Mouse (Mus musculus) embryonic facial prominence, embryonic 15.5 days (tissue): Measurements from ENCODE around the gene 9430038I01Rik. TPM values are rescaled to one million over a fixed set of nuclear protein-coding genes. Genes with fewer than 3 reads are reported as not detected.

Experiments used
- ATAC-seq: fragments of 200-750 bp; cut with Nextera tagmentation; 2 replicates; pipeline ENCODE4 v1.8.0; 2017; ENCODE audit warnings: low read depth, moderate TSS enrichment; ENCODE audit not compliant: insufficient number of reproducible peaks, low FRiP score, low TSS enrichment
- H3K27ac ChIP-seq: fragments of 300-500 bp; sonication (generic); replicated peaks from 2 replicates; pipeline ENCODE4 v1.5.1; 2015; ENCODE audit warnings: mild to moderate bottlenecking, inconsistent platforms
- H3K27me3 ChIP-seq: fragments of 300-500 bp; sonication (generic); 2 replicates; pipeline ENCODE4 v1.6.1; 2015; ENCODE audit warnings: inconsistent platforms
- H3K36me3 ChIP-seq: fragments of 300-500 bp; sonication (generic); 2 replicates; pipeline ENCODE4 v1.6.1; 2015; ENCODE audit warnings: mild to moderate bottlenecking, inconsistent platforms
- H3K4me1 ChIP-seq: fragments of 300-500 bp; sonication (generic); 2 replicates; pipeline ENCODE4 v1.6.1; 2015; ENCODE audit warnings: inconsistent platforms
- H3K4me2 ChIP-seq: fragments of 300-500 bp; sonication (generic); replicated peaks from 2 replicates; pipeline ENCODE4 v1.6.1; 2015; ENCODE audit warnings: mild to moderate bottlenecking, inconsistent platforms
- H3K4me3 ChIP-seq: fragments of 300-500 bp; sonication (generic); replicated peaks from 2 replicates; pipeline ENCODE4 v1.5.1; 2015; ENCODE audit warnings: mild to moderate bottlenecking, inconsistent platforms
- H3K9ac ChIP-seq: fragments of 300-500 bp; sonication (generic); 2 replicates; pipeline ENCODE4 v1.6.1; 2015; ENCODE audit warnings: inconsistent platforms
- H3K9me3 ChIP-seq: fragments of 300-500 bp; sonication (generic); replicated peaks from 2 replicates; pipeline ENCODE4 v1.6.1; 2016; ENCODE audit warnings: inconsistent platforms
- WGBS: fragments of 180-500 bp; shearing (Covaris S2); methylation state at CpG from one replicate; pipeline ENCODE4 v1.1.7; 2015; 5-methylcytosine and 5-hydroxymethylcytosine counted together
- polyA plus RNA-seq: library from polyadenylated mRNA; unstranded; fragments of >200 nt; fragmentation: Nextera tagmentation; extraction: Ambion mirVana; gene quantifications from 2 replicates; pipeline ENCODE4 v1.2.1, GENCODE M21; 2015

The 9430038I01Rik gene
- polyA plus RNA-seq, 1 experiment from 2014 or later, result 22.4 TPM

DNA sequence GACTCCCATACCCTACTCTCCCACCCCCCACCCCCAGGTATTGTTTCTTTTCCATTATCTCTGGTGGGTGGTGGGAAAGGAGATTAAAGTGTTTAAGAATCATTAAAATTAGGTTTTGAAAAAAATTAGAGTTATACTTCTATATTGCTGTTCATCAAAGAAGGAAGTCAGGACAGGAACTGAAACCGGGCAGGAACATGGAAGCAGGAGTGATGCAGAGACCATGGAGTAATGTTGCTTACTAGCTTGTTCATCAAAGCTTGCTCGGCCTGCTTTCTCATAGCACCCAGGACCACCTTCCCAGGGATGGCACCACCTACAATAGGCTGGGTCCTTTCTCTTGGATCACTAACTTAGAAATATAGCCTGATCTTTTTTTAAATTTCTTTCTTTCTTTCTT, 10.0 kb upstream of the 9430038I01Rik start:
- WGBS, result 82% methylated on average over 2 of the region's 2 CpGs
- Histone ChIP-seq H3K27ac (no peak overlapping the region), H3K9me3 (no peaks in the 10 kb centered on the region), H3K36me3 (no peaks in the 10 kb centered on the region), H3K4me1 (no peaks in the 10 kb centered on the region), H3K4me3 (no peak overlapping the region), H3K4me2 (no peak overlapping the region), H3K9ac (no peak overlapping the region), H3K27me3 (no peaks in the 10 kb centered on the region)
- no peak for ATAC-seq

DNA sequence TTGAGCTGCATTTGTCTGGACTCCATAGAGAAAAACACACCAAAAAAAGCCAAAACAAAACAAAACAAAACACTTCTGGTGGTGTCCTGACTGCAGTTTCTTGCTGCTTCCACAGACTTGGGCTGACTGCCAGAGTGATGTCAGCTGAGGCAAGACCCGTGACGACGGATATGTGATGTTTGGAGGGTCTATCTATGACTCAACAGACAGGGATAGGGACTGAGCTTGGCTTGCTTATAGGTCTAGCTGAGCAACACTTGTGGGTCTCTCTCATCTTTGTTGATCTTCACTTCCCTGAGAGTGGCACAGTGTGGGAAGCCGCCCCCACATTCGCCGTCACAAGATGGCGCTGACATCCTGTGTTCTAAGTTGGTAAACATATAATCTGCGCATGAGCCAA, 4.1 kb upstream of the 9430038I01Rik start:
- peaks cover 6% of the 10 kb centered on the region; the same call in 1 of the 2 replicates for H3K4me1 ChIP-seq
- H3K9ac ChIP-seq, result no peak overlapping the region
- H3K4me3 ChIP-seq, result no peak overlapping the region
- H3K4me2 ChIP-seq, result no peak overlapping the region
- H3K9me3 ChIP-seq, result no peaks in the 10 kb centered on the region
- H3K27me3 ChIP-seq, result no peaks in the 10 kb centered on the region
- no peaks in the 10 kb centered on the region for H3K36me3 ChIP-seq
- ATAC-seq, result no peak
- no peak overlapping the region for H3K27ac ChIP-seq
- WGBS, result 84% methylated on average over 8 of the region's 8 CpGs

DNA sequence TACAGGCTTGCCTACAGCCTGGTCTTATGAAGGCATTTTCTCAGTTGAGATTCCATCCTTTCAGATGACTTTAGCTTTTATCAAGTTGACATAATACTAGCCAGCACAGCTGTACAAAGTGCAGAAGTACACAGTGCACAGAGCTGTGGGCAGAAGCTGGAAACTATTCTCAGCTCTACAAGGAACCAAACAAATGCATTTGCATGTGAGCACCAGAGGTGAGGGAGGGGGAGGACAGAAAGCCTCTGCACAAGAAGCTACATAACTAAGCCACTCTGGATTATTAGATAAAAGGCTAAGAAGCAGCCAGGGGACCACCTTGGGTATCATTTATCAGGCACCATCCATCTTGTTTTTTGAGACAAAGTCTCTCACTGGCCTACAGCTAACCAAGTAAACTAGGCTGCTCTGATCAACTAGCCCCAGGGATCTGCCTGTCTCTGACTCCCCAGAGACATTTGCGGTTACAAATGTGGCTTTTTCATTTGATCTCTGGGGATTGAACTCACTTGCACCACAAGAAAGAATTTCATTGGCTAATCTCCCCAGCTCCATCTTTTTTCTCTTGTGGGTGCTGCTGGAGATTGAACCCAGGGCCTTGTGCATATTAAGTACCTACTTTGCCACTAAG, 3.0 kb downstream of the 9430038I01Rik start:
- Histone ChIP-seq H3K36me3 (no peaks in the 10 kb centered on the region), H3K27me3 (no peaks in the 10 kb centered on the region), H3K4me1 (peaks cover 6% of the 10 kb centered on the region; the same call in 1 of the 2 replicates), H3K27ac (no peak overlapping the region), H3K9me3 (no peaks in the 10 kb centered on the region), H3K4me2 (no peak overlapping the region), H3K4me3 (no peak overlapping the region), H3K9ac (no peak overlapping the region)
- WGBS, result 82% methylated on average over 1 of the region's 1 CpGs
- no peak for ATAC-seq

DNA sequence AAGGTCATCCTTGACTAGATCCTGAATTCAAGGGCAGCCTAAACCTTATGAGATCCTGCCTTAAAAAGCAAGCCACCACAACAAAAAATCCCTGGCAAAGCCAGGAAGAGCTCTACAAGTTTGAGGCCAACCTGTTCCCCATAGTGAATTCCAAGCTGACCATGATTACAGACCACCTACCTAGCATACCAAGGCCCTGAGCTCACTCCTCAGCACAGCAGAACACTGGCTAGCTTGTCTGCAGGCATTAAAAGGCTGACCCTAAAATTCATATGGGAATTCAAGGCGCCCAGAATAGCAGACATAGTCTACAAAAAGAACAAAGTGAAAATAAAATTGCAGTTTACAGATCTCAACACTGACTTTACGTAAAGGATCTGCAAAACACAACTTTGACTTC, 6.4 kb downstream of the 9430038I01Rik start:
- no peaks in the 10 kb centered on the region for H3K4me1 ChIP-seq
- H3K27ac ChIP-seq, result no peak overlapping the region
- no peak overlapping the region for H3K4me2 ChIP-seq
- no peaks in the 10 kb centered on the region for H3K9me3 ChIP-seq
- no peak for ATAC-seq
- no peaks in the 10 kb centered on the region for H3K27me3 ChIP-seq
- 79% methylated on average over 2 of the region's 2 CpGs for WGBS
- H3K9ac ChIP-seq, result no peak overlapping the region
- no peaks in the 10 kb centered on the region for H3K36me3 ChIP-seq
- H3K4me3 ChIP-seq, result no peak overlapping the region

DNA sequence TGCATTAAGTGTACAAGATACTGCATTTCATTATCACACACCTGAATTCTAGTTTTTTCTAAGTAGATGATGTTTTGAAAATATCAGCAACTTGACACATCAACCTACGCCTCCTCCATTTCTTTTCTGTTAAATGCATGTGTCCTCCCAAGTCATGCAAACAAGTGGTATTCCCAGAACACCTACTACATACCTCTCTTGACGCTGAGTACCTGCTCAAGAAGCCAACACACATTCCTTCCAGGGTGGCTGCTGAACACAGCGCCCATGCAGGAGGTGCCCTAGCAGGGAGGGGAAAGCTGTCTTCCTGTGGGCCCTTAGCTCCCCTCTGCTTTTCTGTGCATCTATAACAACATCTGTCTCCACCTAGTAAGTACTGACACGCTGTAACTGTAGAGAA, 11.6 kb downstream of the 9430038I01Rik start:
- no peak for ATAC-seq
- Histone ChIP-seq H3K4me3 (no peak overlapping the region), H3K27ac (no peak overlapping the region), H3K27me3 (no peaks in the 10 kb centered on the region), H3K36me3 (no peaks in the 10 kb centered on the region), H3K9me3 (no peaks in the 10 kb centered on the region), H3K4me2 (no peak overlapping the region), H3K4me1 (no peaks in the 10 kb centered on the region), H3K9ac (no peak overlapping the region)
- WGBS, result 84% methylated on average over 4 of the region's 4 CpGs

DNA sequence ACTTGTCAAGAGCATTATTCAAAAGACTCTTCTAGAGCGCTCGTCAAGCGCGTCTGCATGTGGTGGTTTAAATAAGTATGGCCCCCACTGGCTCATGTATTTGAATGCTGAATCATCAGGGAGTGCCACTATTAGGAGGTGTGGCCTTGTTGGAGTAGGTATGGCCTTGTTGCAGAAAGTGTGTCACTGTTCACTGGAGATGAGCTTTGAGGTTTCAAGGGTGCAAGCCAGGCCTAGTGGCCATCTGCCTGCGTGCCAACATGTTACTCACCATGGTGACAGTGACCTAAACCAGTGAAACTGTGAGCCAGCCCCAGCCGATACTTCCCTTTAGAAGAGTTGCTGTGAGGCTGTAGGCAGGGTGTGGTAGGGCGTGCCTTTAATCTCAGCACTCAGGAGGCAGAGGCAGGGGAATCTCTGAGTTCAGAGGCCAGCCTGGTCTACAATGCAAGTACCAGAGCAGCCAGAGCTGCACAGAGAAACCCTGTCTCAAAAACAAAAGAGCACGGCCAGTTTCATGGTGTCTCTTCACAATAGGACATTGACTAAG, 13.1 kb downstream of the 9430038I01Rik start:
- ATAC-seq, result no peak
- WGBS, result 96% methylated on average over 8 of the region's 8 CpGs
- H3K9me3 ChIP-seq, result no peaks in the 10 kb centered on the region
- H3K4me1 ChIP-seq, result no peaks in the 10 kb centered on the region
- no peak overlapping the region for H3K4me3 ChIP-seq
- H3K27me3 ChIP-seq, result no peaks in the 10 kb centered on the region
- no peak overlapping the region for H3K27ac ChIP-seq
- no peak overlapping the region for H3K9ac ChIP-seq
- no peaks in the 10 kb centered on the region for H3K36me3 ChIP-seq
- no peak overlapping the region for H3K4me2 ChIP-seq

DNA sequence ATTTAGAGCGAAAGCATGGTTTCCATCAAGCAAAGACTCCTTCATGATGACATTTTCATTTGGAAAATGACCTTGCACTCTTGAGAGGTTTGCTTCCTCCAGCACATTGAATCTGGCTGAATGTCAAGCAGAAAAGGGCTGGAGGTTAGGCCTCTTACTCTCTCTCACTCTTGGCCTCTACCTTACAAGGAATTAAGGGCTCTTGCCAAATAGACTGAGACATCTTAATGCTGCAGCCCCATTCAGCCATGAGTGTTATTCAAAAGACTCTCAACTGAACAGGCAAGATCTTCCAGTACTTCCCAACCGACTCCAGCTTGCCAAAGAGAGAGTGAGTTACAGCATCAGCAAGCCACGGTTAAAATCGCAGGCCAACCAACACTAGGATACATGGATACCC, 15.1 kb downstream of the 9430038I01Rik start:
- H3K27ac ChIP-seq, result no peak overlapping the region
- no peak overlapping the region for H3K4me3 ChIP-seq
- no peak for ATAC-seq
- no peak overlapping the region for H3K4me2 ChIP-seq
- no peaks in the 10 kb centered on the region for H3K36me3 ChIP-seq
- 86% methylated on average over 4 of the region's 4 CpGs for WGBS
- no peaks in the 10 kb centered on the region for H3K4me1 ChIP-seq
- no peaks in the 10 kb centered on the region for H3K27me3 ChIP-seq
- no peak overlapping the region for H3K9ac ChIP-seq
- no peaks in the 10 kb centered on the region for H3K9me3 ChIP-seq

DNA sequence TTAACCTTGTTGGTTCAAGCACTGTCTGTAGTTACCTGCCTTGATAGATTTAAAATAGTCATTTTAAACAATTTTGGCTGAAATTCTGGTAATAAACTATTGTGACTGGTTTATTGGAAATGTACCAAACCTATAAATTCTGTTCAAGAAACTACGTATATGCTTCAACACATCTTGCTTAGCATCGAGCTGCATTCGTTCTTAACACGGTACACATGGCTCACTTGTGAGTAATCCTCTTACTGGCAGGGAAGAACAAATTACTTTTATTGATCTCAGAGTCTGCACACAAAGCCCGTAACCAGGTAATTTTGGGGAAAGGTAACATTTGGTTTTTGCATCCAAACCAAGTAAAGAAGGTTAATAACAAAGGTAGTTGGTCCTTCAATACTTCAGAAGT, 22.7 kb downstream of the 9430038I01Rik start:
- WGBS, result 78% methylated on average over 5 of the region's 5 CpGs
- no peaks in the 10 kb centered on the region for H3K4me1 ChIP-seq
- no peaks in the 10 kb centered on the region for H3K27me3 ChIP-seq
- H3K9me3 ChIP-seq, result no peaks in the 10 kb centered on the region
- no peak overlapping the region for H3K4me3 ChIP-seq
- H3K36me3 ChIP-seq, result no peaks in the 10 kb centered on the region
- no peak for ATAC-seq
- H3K4me2 ChIP-seq, result no peak overlapping the region
- no peak overlapping the region for H3K27ac ChIP-seq
- H3K9ac ChIP-seq, result no peak overlapping the region

DNA sequence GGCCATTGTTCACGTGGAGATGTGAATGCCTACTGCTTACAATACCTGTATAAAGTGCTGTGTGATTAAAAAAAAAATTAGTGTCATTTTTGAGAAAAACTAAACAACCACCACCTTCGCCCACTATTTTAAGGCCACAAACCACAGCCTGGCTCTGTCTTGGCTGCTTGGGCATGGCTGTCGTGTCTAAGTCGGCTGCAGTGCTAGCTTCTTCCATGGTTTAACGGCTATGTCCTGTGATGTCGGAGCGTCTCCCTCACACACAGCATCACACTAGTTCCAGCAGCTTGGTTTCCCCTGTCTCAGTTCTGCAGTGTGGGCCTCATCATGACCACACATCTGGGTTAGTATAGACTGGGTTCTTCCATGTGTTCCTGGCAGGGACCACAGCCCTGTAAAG, 35.6 kb downstream of the 9430038I01Rik start:
- peaks cover 3% of the 10 kb centered on the region; the same call in 1 of the 2 replicates for H3K36me3 ChIP-seq
- H3K27ac ChIP-seq, result no peak overlapping the region
- H3K9me3 ChIP-seq, result no peaks in the 10 kb centered on the region
- no peak for ATAC-seq
- no peaks in the 10 kb centered on the region for H3K4me1 ChIP-seq
- WGBS, result 93% methylated on average over 7 of the region's 7 CpGs
- H3K9ac ChIP-seq, result no peak overlapping the region
- H3K27me3 ChIP-seq, result no peaks in the 10 kb centered on the region
- H3K4me2 ChIP-seq, result no peak overlapping the region
- no peak overlapping the region for H3K4me3 ChIP-seq

DNA sequence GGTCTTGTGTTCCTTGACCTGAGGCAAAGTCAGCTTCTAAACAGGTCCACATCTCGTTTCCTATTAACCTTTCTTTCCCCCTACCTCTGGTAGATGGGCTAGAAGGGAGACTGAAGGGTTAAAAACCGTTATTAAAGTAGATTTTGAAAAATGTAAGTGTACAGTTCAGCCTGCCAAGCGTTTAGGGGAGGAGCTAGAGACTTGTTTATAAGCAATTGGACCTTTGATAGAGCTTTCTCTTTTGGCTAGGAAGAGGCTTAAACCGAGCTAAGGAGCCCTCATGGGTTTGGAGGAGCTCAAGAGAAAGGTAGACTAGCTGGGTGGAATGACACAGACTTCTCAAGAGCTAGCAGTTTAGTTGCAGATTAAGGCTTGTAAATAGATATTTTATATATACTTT, 38.8 kb downstream of the 9430038I01Rik start:
- Histone ChIP-seq H3K4me2 (no peak overlapping the region), H3K9me3 (no peaks in the 10 kb centered on the region), H3K4me3 (no peak overlapping the region), H3K9ac (no peak overlapping the region), H3K36me3 (peaks cover 3% of the 10 kb centered on the region; the same call in 1 of the 2 replicates), H3K27ac (no peak overlapping the region), H3K27me3 (no peaks in the 10 kb centered on the region), H3K4me1 (no peaks in the 10 kb centered on the region)
- ATAC-seq, result no peak
- WGBS, result 45% methylated on average over 4 of the region's 4 CpGs

DNA sequence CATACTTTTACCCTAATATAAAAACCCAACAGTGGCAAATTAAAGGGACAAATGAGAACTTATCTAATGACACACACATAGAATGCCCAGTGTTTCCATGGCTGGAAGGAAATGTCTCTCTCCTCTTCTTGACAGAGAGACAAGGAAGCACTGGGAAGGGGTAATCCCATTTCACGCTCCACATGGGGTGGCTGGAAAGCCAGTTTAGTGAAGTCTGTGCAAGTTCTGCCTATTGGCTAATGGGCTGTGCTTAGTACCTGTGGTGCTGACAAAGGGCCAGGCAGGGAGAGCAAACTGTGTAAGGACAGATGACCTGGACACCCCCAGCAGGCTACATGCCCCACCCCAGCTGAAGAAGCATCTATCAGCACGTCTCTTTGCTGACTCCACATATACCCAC, 40.4 kb downstream of the 9430038I01Rik start:
- H3K4me3 ChIP-seq, result no peak overlapping the region
- no peaks in the 10 kb centered on the region; the same call in 1 of the 2 replicates for H3K36me3 ChIP-seq

DNA sequence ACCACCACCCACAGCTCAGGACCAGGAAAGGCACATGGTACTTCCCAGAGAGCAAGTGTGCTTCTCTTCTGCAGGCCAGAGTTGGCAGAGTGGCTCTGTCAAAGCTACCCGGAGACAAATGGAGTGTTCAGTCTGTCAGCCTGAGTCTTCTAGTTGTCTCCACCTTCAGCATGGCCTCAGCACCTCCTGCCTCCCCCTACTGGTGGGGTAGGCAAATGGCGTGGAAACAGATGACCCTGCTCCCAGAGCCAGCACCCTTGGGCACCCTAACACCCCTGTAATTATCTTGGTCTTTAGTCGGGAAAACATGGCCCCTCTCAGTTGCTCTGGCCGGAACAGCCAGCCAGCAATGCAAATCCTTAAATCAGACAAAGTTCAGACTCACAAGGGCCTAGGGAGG, 43.8 kb downstream of the 9430038I01Rik start:
- no peak for ATAC-seq
- WGBS, result 64% methylated on average over 4 of the region's 4 CpGs
- Histone ChIP-seq H3K4me2 (no peak overlapping the region), H3K27ac (no peak overlapping the region), H3K9me3 (no peaks in the 10 kb centered on the region), H3K36me3 (no peaks in the 10 kb centered on the region), H3K27me3 (no peaks in the 10 kb centered on the region), H3K4me3 (no peak overlapping the region), H3K9ac (no peak overlapping the region), H3K4me1 (no peaks in the 10 kb centered on the region)

More for the DNA sequence above, 40.4 kb downstream of the 9430038I01Rik start:
- Histone ChIP-seq H3K27ac (no peak overlapping the region), H3K4me1 (no peaks in the 10 kb centered on the region), H3K27me3 (no peaks in the 10 kb centered on the region), H3K9ac (no peak overlapping the region), H3K4me2 (no peak overlapping the region), H3K9me3 (no peaks in the 10 kb centered on the region)
- no peak for ATAC-seq
- WGBS, result 39% methylated on average over 2 of the region's 2 CpGs
